In genomic region chr13:64400801-64401361, GRCm38 (mm10) we compare ENCODE assay signal across 8 mouse cellular contexts. TPM values are rescaled to one million over a fixed set of nuclear protein-coding genes. Genes with fewer than 3 reads are reported as not detected.
DNase-seq lines count a peak whose midpoint lies in the region; ATAC-seq and TF ChIP-seq lines count a peak whose summit lies in the region.

No protein-coding gene starts in this region.

- 33% methylated on average over 7 of the region's 7 CpGs for WGBS in embryonic facial prominence, embryonic 12.5 days
- 34% methylated on average over 7 of the region's 7 CpGs for WGBS in heart, embryonic 16.5 days
- 21% methylated on average over 7 of the region's 7 CpGs for WGBS in lung, embryonic 14.5 days

- TF ChIP-seq CTCF in lung, embryonic 14.5 days (IDR thresholded peaks at IDR 0.05; ENCODE audit: low read depth) = no peak

- DNase-seq in left cerebral cortex, postnatal 10 days (ENCODE audit: extremely low spot score in 1 of 2, low spot score in 2 of 2) = peak; percentile 7 to 21
- DNase-seq in left cerebral cortex, adult 18-20 months (ENCODE audit: low spot score in 2 of 2) = no peak
- peak; percentile 55 for DNase-seq in lung, embryonic 14.5 days
- no peak for DNase-seq in neural tube, embryonic 10.5 days (ENCODE audit: extremely low spot score, low spot score)
- no peak for DNase-seq in thymus, postnatal 10 days (ENCODE audit: low spot score in 2 of 2)
- DNase-seq in right cerebral cortex, postnatal 4 days = no peak

- H3K36me3 ChIP-seq in embryonic facial prominence, embryonic 12.5 days = no peaks in the 10 kb centered on the region
- no peaks in the 10 kb centered on the region for H3K36me3 ChIP-seq in heart, embryonic 16.5 days (ENCODE audit: control insufficient read depth, insufficient read depth)
- no peaks in the 10 kb centered on the region for H3K36me3 ChIP-seq in lung, embryonic 14.5 days (ENCODE audit: insufficient read depth)

- H3K27ac ChIP-seq in embryonic facial prominence, embryonic 12.5 days = no peak overlapping the region
- peak overlapping the region; percentile 60 for H3K27ac ChIP-seq in heart, embryonic 16.5 days (ENCODE audit: low read length)
- no peak overlapping the region; the same call in 1 of the 2 replicates for H3K27ac ChIP-seq in lung, embryonic 14.5 days (ENCODE audit: low read depth)

- H3K9ac ChIP-seq in embryonic facial prominence, embryonic 12.5 days = no peak overlapping the region
- H3K9ac ChIP-seq in heart, embryonic 16.5 days (ENCODE audit: low read length) = no peak overlapping the region
- H3K9ac ChIP-seq in lung, embryonic 14.5 days = no peak overlapping the region; the same call in 1 of the 2 replicates

- no peaks in the 10 kb centered on the region for H3K4me1 ChIP-seq in embryonic facial prominence, embryonic 12.5 days
- H3K4me1 ChIP-seq in heart, embryonic 16.5 days (ENCODE audit: control insufficient read depth, insufficient read depth, low read length) = peaks cover 4% of the 10 kb centered on the region; the same call in 1 of the 2 replicates
- H3K4me1 ChIP-seq in lung, embryonic 14.5 days (ENCODE audit: insufficient read depth) = 0 out of 2 replicates have a peak, but pooled peaks cover 7% of the 10 kb centered on the region

- H3K4me2 ChIP-seq in embryonic facial prominence, embryonic 12.5 days (replicated peaks) = no peak overlapping the region
- H3K4me2 ChIP-seq in heart, embryonic 16.5 days (ENCODE audit: low read depth, low read length) = peak overlapping the region; percentile 21
- peak overlapping the region; percentile 40; the same call in 1 of the 2 replicates for H3K4me2 ChIP-seq in lung, embryonic 14.5 days

- intact Hi-C loops in left cerebral cortex, postnatal 10 days (cut with DNase I) = no loop called here

- peak; percentile 60 for ATAC-seq in embryonic facial prominence, embryonic 12.5 days (ENCODE audit: insufficient number of reproducible peaks, insufficient read depth, low FRiP score, low TSS enrichment)
- ATAC-seq in heart, embryonic 16.5 days (replicated peaks; ENCODE audit: extremely low read depth, insufficient read depth, low FRiP score) = peak; percentile 66
- ATAC-seq in lung, embryonic 14.5 days (ENCODE audit: insufficient read depth) = peak; percentile 76

- H3K9me3 ChIP-seq in embryonic facial prominence, embryonic 12.5 days = no peaks in the 10 kb centered on the region
- no peaks in the 10 kb centered on the region for H3K9me3 ChIP-seq in heart, embryonic 16.5 days (replicated peaks; ENCODE audit: control insufficient read depth, low read length)
- H3K9me3 ChIP-seq in lung, embryonic 14.5 days (ENCODE audit: low read depth, low read length) = no peaks in the 10 kb centered on the region

- H3K4me3 ChIP-seq in embryonic facial prominence, embryonic 12.5 days = no peak overlapping the region
- no peak overlapping the region for H3K4me3 ChIP-seq in heart, embryonic 16.5 days (ENCODE audit: low read length)
- no peak overlapping the region for H3K4me3 ChIP-seq in lung, embryonic 14.5 days (ENCODE audit: low read depth, low read length)

- H3K27me3 ChIP-seq in embryonic facial prominence, embryonic 12.5 days = no peaks in the 10 kb centered on the region
- no peaks in the 10 kb centered on the region for H3K27me3 ChIP-seq in heart, embryonic 16.5 days (ENCODE audit: control insufficient read depth, insufficient read depth, low read length)
- H3K27me3 ChIP-seq in lung, embryonic 14.5 days (ENCODE audit: insufficient read depth, low read length) = no peaks in the 10 kb centered on the region

RNA-seq across cellular contexts. Expression of gene Ctsl, which starts 30.2 kb away (rescaled TPM):
- 100 to 1,000 TPM; 186 to 187 TPM for total RNA-seq in left cerebral cortex, postnatal 10 days (2021)
- total RNA-seq in left cerebral cortex, adult 18-20 months (2021) = 100 to 1,000 TPM; 117 to 124 TPM
- polyA plus RNA-seq in embryonic facial prominence, embryonic 12.5 days (2016; fragmentation: Nextera tagmentation; extraction: Ambion mirVana) = 153 and 157 TPM in 2 replicates
- 325 and 477 TPM in 2 replicates for polyA plus RNA-seq in heart, embryonic 16.5 days (2015; fragmentation: Nextera tagmentation; extraction: Ambion mirVana)
- 130 and 141 TPM in 2 replicates for polyA plus RNA-seq in lung, embryonic 14.5 days (2014; fragmentation: Nextera tagmentation; extraction: Ambion mirVana)

RNA-seq across cellular contexts. Expression of gene Cdk20, which starts 31.2 kb away (rescaled TPM):
- total RNA-seq in left cerebral cortex, postnatal 10 days (2021) = 10 to 100 TPM; 13.0 to 13.3 TPM
- total RNA-seq in left cerebral cortex, adult 18-20 months (2021) = 10 to 100 TPM in 1 of 2 experiments, 1 to 10 TPM in 1; 9.9 to 11.9 TPM
- polyA plus RNA-seq in embryonic facial prominence, embryonic 12.5 days (2016; fragmentation: Nextera tagmentation; extraction: Ambion mirVana) = 11.3 and 13.0 TPM in 2 replicates
- polyA plus RNA-seq in heart, embryonic 16.5 days (2015; fragmentation: Nextera tagmentation; extraction: Ambion mirVana) = 10.0 and 12.6 TPM in 2 replicates
- 8.1 and 10.5 TPM in 2 replicates for polyA plus RNA-seq in lung, embryonic 14.5 days (2014; fragmentation: Nextera tagmentation; extraction: Ambion mirVana)

Comparison
In these comparisons a context has a peak if more than half of its experiments do, and no peak if none do; other contexts are left out.
1. DNase-seq: peak in left cerebral cortex, postnatal 10 days (2 of 2) and lung, embryonic 14.5 days (single experiment); none in left cerebral cortex, adult 18-20 months (0 of 2), neural tube, embryonic 10.5 days (single experiment), thymus, postnatal 10 days (0 of 2) and right cerebral cortex, postnatal 4 days (single experiment).
2. Peak in every context shown above with its lines, with median percentiles within 50 percentile points of each other: ATAC-seq.